Mouse (Mus musculus): ENCODE data around the gene Ttc1.

Gene Ttc1

DNA sequence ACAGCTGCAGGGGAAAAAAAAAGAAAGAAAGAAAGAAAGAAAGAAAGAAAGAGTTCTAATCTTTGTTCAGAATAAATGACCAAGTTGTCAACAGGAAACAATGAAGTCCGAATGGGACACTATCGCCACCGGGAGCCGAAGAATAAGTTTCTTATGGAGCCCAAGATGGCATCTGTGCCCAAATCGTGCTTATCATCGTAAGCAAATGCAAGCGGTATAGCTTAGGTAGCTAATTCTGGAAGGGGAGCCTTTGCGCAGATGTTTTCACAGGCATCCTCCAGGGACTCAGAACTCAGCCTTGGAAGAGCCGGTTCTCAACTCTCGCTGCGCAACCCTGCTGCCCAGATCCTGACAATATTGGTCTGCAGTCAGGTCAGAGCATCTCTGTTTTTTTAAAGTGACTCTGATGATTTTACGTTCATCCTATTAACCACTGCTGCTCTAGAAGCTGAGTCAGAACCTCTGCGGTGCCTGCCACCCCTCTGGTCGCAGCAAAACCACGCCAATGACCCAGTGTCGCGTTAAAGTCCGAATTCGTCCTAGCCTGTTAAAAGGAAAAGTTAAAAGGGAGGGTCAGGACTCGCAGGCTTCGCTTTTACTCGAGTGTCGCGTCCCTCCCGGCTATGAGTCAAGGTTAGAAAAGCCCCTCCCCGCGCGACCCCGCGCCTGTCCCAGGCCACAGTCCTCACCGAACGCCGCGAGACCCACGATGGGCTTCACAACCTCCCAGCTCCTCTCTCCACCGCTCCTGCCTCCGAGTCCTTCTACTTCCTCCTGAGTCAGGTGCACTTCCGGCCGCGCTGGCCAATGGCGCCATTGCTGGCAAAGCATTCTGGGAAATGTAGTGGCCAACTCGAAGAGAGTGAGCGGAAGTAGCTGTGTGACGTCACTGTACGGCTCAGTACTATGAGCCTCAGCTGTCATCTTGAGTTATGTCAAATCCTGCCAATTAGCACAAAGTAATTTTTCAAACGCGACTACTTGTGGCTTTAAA, at the start of gene Ttc1:
Ttc1 (minus strand) TSS at position 776 of the 994 bp plus-strand sequence.
- in situ Hi-C loops (cut with MseI, MboI), result no loop called here

DNA sequence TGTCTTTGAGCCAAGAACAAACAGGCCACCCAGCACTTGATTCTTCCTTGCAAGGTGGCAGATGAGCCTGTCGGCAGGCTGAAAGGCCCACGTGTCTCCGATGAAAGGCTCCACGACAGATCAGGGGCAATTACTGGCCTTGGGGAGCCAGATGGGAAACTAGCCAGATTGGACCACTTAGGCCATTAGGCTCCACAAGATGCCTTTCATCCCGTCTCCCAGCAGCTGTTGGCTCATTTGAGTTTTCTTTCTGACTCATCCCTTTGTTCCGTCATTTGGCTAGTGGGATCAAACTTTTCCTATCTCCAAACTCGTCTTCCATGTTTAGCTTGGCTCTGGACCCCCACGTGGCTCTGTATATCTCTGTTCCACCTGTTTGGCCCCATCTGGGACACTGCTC, 48.2 kb upstream of the Ttc1 start:
- in situ Hi-C loops (cut with MseI, MboI), result no loop called here

DNA sequence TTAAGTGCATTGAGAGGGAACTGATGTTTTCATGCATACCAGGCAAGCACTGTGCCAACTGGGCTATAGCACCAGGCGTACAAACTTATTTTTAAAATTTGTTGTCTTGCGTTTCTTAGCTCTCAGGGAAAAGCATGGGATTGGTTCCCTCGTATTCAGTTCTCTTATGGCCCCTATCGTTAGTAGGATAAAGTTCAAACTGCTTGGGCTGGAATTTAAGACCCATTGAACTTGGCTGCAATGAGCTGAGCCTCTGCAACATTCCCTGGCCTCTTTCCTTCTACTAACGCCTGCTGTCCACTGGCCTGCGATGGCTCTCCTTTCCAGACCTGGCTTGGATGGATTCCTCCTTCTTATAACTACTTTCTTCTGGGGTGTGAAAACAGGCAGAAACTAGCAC, 42.6 kb upstream of the Ttc1 start:
- in situ Hi-C loops (cut with MseI, MboI), result no loop called here

DNA sequence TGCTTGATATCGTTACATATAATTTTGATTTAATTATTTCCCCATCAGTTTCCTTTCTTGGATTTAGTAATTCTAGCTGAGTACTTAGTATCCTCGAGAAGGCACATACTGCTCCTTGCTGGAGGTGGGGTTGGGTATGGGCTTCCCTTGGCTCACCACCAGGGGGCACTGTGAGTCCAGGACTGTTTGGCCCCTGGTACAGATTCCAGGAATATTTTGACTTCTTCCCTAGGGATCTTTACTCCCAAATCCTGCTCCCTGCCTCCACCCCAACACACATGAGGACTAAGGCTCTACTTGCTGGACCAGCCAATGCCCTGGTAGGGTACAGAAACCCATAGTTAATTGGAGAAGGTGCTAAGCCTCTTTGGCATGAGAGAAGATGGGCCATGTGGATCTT, 36.0 kb upstream of the Ttc1 start:
- in situ Hi-C loops (cut with MseI, MboI), result loop anchor here (5.0 to 10.0 kb wide), 2 partner anchors 541 to 544 kb away; no protein-coding TSS in a partner anchor

DNA sequence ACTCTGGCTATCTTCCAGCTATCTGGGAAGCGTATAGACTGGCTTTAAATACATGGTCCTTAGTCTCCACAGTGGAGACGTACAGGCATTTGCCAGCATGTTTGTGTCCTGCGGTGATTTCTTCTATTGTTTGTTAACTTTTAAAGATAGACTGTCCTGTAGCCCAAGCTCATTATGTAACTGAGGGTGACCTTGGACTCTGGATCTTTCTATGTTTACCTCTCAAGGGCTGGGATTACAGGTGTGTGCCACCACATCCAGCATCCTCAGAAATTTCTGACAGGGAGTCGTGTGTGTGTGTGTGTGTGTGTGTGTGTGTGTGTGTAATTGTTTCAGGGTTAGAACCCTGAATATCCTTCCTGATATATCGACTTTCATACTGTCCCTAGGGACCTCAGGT, 35.3 kb upstream of the Ttc1 start:
- in situ Hi-C loops (cut with MseI, MboI), result loop anchor here (5.0 to 10.0 kb wide), 2 partner anchors 542 to 544 kb away; no protein-coding TSS in a partner anchor

DNA sequence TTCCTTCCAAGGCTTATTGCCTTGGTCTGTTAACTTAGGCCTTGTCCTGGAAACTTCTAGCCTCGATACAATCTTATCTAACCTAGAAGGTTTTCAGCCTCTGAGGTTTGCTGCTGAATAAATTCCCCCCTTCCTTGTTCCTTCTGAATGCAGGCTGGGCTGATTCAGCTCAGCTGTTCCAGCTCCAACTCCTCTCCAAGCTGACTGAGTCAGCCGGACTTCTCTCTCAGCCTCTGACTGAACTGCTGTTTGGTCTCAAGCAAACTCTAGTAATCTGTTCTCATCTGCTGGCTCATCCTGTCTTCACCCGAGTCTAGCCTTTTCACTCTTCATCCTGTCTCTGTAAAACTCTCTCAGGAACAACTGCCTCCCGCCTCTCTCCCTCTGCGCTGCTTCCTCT, 31.7 kb upstream of the Ttc1 start:
- in situ Hi-C loops (cut with MseI, MboI), result no loop called here

DNA sequence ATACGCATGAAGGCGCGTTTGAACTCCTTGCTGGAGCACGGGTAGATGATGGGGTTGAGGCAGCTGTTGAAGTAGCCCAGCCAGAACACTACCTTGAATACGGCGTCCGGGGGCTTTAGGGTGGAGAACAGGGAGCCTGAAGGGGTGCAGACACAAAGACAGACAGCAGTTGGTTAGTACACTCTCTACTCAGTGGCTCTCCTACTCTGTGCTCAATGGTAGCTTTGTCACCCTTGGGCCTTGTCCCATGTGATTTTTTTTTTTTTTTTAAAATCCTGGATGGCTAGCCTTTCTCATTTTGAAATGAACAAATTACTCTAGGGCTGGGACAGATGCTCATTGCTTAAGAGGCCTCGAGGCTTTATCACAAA, 28.5 kb upstream of the Ttc1 start:
- in situ Hi-C loops (cut with MseI, MboI), result no loop called here

DNA sequence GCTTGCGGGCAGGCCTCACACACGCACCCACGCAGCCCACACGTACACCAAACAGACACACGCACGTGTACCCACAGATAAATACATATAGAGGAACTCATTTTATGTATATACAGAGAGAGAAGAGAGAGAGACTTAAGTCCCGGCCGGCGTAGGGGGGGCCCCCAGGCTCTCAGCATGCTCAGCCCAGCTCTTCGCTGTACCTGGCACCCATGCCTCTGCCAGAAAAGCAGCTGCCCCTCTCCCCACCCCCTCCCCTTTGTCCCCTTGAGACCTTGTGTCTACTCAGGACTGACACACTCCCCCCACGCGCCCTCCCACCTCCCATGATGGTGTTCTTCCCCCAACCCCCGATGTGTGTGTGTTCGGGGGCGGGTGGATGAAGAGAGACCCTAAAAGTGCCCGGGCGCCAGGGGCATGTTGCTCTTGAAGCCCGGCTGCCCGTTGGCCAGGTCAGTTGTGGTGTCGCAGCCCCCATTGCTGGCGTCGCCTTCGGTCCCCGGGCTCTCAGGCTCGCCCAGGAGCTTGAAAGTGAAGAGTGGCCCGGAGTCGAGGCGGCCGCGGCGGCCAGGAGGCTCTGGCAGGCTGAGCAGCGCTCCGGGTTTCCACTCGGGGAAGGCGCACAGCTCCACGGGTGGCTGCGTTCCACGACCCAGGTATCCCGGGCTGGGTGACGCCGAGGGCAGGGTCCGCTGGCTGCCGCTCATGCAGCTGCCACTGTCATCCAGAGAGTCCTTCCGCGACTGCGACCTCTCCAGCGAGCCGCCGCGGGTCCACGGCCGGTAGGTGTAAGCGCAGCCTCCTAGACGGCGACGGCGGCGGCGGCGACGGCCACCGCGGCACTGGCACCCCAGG, 27.9 kb upstream of the Ttc1 start:
- in situ Hi-C loops (cut with MseI, MboI), result no loop called here

DNA sequence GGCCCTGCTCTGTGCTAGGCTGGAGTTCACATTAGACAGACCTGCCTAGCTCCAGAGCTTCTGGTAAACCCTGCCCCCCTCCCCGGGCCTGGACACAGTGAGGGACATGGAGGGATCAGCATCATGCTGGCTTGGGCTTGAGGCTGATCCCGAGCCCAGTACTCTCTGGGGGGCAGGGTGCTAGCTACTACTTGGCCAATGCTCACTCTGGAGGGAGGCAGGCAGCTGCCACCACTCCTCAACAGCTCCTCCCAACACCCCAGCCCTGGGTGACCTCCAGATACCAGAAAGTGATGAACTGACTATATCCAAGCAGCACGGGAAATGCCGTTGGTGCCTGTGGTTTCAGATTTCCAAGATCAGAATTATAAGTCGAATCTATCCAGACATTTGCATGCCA, 25.9 kb upstream of the Ttc1 start:
- in situ Hi-C loops (cut with MseI, MboI), result no loop called here

DNA sequence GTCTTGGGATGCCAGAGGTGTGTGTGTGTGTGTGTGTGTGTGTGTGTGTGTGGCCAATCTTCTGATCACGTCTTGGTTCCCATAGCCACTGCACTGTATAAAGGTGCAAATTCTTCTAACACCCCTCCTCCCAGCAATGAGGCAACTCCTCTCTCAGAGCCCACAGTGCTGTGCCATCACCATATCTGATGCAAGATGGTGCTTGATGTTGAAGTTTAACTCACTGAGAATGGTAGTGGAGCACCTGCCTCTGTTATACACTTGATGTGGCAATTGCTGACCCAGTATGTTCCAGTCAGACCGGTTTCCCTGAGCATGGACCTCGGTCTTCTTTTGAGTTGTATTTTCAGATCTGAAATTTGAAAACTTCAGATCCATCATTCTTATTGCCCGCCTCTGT, 22.3 kb upstream of the Ttc1 start:
- in situ Hi-C loops (cut with MseI, MboI), result no loop called here

DNA sequence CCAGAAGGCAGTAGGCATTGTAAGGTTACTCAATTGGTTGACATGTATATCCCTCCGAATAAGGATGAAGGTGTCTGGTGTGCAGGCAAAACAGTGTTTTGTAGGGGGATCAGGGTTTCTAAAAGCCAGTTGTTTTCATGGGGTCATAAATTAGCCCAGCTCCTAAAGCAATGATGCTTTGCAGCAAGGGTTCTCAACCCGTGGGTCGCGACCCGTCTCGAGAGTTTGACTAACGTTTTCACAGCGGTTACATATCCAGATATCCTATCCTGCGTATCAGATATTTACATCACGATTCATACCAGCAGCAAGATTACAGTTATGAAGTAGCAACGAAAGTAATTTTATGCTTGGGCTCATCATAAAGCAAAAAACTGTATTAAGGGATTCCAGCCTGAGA, 19.9 kb upstream of the Ttc1 start:
- in situ Hi-C loops (cut with MseI, MboI), result no loop called here

DNA sequence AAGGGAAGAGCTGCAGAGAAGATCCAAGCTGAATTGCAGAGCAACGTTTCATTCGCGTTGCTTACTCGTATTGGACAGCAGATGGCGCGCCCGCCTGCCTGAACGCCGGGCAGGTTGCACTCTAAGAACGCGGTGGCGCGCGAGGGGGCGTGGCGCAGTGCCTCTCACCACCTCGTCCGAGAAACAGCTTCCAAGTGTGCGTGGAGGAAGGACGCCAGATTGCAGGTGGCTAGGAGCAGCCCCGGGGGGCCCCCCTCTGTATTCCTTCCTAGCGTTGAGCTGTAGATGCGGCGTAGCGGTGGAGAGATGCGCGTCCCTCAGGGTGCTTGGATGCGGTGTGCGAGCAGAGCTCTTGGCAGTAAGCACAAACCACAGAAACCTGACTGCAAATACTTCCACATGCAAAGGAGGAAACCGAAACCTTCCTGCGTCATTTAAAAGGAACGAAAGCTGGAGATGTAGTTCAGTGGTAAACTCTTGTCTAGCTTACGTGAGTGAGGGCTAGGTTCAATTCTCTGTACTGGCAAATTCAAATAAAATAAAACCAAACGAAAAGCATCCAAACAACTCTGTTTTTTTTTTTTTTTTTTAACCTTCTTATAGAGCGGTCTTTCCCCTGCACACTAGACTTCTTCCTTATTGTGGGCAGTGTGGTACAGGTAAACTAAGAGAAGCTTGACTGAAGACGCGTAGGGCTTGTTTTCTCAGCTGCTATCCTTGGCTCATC, 19.3 kb upstream of the Ttc1 start:
- in situ Hi-C loops (cut with MseI, MboI), result no loop called here

DNA sequence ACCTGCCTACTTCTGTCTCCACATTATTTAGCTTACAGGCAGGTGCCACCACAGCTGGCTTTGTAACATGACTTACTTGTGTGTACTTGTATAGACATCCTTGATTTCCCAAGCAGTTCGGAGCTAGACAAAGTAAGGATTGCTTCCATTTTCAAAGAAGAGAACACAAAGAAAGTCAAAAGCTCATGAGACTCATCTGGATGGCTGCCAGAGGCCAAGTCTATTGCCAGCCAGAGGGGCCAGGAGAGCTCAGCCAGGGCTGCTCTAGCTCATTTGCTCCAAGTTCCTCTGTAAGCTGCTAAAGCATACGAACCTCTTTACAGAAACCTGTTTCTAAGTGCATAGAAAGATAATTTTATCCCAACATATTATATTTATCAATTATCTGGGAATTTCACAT, 10.6 kb upstream of the Ttc1 start:
- in situ Hi-C loops (cut with MseI, MboI), result no loop called here

DNA sequence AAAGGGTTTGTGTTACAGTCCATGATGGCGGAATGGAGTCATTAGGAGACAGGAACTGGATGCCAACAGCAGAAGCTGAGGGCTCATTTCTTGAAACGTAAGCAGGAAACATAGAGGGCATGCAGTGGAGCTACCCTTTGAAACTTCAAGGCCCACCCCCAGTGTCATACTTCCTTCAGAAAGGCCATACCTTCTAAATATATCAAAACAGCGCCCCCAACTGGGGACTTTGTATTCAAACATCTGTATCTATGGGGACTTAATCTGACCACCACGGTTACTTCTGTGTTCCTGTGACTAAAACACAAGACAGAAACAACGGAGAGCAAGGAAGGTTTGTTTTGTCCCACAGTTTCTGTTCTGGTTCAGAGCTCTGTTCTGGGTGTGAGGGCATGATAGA, 7.6 kb upstream of the Ttc1 start:
- in situ Hi-C loops (cut with MseI, MboI), result no loop called here

DNA sequence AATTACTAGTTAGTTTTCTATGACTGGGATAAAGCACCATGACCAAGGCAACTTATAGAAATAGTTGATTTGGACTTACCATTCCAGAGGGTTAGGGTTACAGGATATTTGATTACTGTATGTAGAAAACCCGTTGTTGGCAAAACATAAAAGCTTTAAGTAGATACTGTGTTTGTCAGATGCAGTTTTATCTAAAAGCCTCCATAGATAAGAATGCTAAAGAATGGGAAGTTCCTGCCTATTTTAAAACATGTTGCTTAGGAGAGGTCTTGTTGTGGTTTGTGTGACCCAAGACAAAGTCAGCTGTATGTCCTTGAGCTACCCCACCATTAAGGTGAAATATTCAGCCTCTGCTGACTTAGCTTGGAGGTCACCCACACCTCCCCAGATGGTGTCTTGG, 6.8 kb upstream of the Ttc1 start:
- in situ Hi-C loops (cut with MseI, MboI), result no loop called here

DNA sequence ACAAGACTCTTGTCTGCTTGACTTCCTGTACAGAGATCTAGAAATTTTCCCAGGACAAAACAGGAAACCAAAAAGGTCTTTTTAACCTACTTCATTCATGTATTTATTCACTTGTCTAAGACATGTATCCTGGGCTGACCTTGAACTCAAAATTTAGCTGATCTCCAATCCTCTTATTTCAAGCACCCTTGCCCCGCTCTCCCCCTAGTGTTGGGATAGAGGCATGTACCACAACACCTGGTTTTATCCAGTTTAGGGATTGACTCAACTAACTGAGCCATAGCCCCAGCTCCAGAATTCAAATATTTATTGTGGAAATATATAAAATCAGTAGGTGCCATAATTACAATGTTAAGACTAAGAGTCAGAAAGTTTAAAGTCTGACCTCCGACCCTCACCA, 3.7 kb upstream of the Ttc1 start:
- in situ Hi-C loops (cut with MseI, MboI), result no loop called here

DNA sequence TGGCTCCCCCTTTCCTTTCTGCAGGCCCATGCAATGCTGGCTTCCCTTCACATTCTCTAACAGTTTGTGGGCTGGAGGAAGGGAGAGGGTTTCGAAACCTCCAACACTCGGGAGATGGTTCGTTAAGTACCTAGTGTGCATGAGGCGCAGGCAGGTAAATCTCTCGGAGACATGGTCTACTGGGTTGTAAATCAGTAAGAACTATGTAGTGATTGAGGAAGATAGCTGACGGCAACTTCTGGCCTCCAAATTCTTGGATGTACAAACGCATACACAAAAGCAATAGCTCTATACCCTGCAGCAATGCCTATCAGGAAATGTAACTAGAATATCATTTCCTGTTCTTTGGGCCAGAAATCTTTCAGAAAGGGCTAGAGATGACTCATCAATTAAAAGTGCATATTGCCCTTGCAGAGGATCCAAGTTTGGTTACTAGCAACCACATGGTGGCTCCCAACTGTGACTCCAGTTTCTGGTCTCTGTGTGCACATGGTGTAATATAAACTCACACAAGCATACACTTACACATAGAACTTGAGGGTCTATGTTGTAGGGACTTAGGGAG, 19.0 kb downstream of the Ttc1 start:
- in situ Hi-C loops (cut with MseI, MboI), result no loop called here

DNA sequence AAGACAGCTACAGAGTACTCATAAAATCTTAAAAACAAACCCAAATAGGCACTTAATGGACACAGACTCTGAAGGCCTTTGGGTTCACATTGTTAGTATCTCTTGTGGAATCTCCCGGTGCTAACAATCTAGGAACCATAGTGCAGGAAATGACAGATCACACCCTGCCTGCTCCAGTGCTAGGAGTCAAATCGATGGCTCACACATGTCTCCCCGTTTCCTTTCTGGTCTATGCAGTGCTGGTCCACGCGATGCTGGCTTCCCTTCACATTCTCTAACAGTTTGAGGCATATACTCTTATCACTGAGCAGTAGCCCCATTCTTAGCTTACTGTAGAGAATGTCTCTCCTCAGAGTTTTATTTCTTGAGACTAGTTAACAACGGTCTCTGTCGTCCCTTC, 20.0 kb downstream of the Ttc1 start:
- in situ Hi-C loops (cut with MseI, MboI), result no loop called here

DNA sequence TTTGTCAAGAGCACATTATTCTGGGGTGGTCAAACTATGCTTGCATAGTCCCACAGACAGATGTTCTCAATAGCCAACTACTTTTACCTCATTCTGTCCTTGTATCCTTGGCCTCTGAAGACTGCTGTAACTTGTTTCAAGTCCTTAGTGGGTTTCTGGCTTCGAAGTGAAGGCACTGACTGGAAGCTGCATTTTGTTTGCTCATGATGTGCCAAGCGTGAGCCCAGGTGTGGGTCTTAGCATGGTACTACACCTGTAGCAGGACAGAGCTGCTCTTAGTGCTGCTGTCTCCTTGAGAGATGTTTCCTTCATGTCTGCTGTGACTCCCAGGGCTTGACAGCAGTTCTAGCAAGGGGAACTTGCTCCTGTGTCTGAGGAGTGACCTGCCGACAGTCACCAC, 24.4 kb downstream of the Ttc1 start:
- in situ Hi-C loops (cut with MseI, MboI), result no loop called here

DNA sequence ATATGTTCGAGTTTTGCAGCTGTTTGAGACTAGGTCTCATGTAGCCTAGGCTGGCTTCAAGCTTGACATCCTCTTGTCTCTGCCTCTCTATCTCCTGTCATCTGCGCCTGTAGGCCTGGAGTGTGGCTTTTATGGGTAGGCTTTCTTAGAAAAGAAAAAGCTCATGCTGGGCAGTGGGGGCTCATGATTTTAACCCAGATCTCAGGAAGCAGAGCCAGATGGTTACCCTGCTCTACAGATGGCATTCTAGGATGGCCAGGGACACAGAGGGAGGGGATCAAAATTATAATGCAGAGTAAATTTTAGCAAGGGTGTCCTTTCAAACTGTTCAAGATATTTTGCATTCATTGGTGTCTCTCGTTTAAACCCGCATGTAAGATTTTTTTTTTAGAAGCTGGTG, 35.6 kb downstream of the Ttc1 start:
- in situ Hi-C loops (cut with MseI, MboI), result no loop called here

DNA sequence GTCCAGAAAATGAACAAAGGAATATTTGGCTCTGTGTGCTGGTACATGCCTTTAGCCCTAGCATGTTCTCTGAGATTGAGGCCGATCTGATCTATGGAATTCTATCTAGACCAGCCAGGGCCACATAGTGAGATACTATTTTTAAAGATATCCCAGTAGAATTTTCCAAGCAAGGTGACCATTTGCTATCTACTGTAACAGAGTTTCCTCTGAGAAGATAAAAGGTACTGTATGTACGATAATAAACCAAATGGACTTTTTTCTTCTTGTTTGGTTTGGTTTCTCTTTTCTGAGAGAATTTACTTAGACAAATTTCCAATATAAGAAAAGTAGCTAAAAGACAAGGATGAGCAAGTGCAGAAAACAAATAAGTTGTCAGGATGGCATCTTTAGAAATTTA, 39.4 kb downstream of the Ttc1 start:
- in situ Hi-C loops (cut with MseI, MboI), result no loop called here

DNA sequence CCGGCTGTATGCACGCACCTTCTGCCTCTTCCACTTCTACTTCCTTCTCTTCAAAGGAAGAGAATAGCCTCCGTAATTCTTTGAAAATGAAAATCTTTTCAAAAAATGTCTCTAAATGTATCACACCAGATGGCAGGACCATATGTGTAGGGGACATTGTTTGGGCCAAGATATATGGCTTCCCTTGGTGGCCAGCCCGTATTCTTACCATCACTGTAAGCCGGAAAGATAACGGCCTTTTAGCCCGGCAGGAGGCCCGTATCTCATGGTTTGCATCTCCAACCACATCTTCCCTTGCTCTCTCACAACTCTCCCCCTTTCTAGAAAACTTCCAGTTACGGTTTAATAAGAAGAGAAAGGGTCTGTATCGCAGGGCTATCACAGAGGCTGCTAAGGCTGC, 42.1 kb downstream of the Ttc1 start:
- in situ Hi-C loops (cut with MseI, MboI), result no loop called here

Data from mouse trophoblast stem cell (cell line).